Mouse (Mus musculus) right cerebral cortex, adult 2 months (tissue): ENCODE measurements around the gene Klhdc2.

Experiments
- DNase-seq, 2 experiments: peaks; one replicate each; pipeline ENCODE4 v3.0.0; 2021 to 2022; ENCODE audit warnings: low spot score in 2 of 2

Gene Klhdc2

DNA sequence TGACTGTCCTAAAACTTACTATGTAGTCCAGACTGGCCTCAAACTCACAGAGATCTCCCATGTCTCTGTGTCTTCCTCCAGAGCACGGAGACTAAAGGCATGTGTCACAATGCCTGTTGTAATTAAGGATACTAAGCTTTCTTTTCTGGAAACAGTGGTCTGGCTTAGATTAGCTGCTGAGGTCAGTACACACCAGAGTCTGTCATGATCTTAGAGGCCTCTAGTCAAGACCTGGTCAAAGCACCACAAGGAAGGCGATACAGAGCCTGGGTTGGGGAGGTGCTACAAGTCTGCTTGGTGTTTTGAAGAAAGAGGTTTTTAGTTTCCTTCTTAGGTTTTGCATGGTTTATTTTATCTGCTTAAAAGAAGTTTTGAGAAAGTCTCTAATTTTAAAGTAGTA lies 3.9 kb downstream of the Klhdc2 start:
- DNase-seq = no peak

DNA sequence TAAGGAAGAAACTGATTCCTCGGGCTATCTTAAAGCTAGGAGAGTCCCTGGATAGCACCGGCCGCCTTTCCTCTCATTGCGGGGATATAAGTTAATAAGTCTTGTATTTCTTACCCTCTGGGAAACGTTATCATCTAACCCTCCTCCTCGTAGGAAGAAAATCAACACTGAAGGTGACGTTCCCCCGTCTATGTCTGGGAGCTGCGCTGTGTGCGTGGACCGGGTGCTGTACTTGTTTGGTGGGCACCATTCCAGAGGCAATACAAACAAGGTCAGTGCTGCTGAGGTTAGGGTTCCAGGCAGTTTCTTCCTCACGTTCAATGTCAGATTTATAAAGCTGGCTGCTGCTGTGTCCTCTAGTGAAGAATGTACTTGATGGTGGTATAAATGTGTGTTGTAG lies 5.7 kb downstream of the Klhdc2 start:
- DNase-seq = no peak

DNA sequence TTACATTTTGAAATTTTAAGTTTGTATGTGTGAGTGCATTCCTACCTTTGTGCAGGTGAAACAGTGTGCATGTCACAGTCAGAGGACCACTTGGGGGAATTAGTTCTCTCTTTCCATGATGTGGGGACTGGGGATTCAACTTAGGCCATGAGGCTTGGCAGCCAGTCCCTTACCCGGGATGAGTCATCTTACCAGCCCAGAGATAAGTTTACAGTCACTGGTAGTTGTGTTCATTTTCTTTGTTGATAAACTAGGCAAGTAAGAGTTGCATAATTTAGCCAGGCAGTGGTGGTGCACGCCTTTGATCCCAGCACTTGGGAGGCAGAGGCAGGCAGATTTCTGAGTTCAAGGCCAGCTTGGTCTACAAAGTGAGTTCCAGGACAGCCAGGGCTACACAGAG lies 7.6 kb downstream of the Klhdc2 start:
- DNase-seq = no peak

DNA sequence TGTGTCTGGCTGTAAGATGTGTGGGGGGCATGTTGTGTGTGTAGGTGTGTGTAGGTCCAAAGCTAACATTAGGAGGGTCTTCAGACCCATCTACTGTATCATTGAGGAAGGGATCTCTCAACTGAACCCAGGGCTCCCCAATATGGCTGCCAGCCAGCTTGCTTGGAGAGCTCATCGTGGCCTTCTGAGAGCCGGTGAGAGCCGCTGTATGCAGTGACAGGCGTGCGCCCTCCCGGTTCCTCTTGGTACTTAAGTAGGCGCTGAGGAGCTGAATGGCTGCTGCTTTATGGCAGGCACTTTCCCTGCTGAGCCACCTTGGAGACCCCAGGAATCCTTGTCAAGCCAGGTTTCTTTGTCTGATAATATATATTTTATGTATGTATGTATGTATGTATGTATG lies 9.9 kb downstream of the Klhdc2 start:
- DNase-seq = no peak

DNA sequence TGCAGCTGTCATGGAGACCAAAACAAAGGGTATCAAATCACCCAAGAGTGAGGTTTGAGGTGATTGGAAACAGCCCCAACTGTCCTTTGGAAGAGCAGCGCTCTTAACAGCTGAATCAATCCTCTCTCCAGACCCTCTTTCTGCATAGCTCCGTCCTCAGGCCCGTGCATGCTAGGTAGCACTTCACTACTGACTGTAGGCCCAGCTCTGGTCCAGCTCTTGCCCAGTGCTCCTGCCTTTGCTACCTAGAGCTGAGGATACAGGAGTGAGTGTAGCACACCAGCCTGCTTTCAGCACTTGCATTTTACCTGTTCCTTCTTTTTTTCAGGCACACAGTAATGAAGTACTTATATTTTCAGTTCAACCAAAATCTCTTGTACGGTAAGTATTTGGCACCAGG lies 13.2 kb downstream of the Klhdc2 start:
- DNase-seq = no peak

DNA sequence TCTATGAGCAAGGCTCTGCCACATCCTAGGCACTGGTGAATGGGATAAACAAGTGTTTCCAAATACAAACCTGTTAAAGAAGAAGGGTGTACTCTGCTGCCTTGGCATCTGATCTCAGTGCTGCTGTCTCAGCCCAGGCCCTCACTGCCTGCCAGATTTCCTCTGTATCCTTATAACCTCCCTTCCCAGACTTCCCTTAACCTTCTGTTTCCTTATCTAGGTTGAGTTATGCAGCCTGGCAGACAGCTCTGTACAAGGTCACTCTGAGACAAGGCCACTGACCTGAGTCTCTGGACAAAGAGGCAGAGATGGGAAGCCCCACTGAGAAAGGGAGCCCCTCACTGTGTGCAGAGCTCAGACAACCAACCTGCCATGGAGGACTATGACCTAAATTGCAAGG lies 21.9 kb downstream of the Klhdc2 start:
- DNase-seq = no peak

DNA sequence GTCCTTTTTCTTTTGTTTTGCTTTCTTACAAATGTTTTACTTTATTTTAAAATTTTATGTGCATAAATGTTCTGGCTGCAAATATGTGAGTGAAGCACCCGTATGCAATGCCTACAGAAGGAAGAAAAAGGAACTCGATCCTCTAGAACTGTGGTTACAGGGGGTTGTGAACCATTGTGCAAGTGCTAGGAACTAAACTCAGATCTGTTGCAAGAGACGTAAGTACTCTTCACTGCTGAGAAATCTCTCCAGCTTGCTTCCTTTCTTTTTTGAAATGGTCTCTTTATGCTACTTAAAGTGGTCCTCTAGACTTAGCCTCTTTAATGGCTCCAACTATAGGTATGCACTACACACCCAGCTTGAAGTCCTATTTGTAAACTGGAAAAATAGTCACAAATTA lies 34.7 kb downstream of the Klhdc2 start:
- DNase-seq = no peak

DNA sequence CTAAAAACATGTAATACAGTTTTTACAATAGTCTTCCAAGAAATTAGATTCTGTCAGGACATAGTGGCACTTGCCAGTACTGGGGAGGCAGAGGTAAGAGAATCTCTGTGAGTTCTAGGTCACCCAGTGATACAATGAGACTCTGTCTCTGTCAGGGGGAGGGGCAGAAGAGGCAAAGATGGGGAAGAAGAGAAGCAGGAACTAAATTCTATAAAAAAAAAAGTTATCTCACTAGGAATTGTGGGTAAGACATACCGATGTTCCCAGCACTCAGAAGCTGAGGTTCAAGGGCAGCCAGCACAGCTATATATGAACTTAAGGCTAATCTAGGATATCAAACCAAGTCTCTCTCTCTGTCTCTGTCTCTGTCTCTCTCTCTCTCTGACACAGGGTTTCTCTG lies 35.7 kb downstream of the Klhdc2 start:
- no peak for DNase-seq

DNA sequence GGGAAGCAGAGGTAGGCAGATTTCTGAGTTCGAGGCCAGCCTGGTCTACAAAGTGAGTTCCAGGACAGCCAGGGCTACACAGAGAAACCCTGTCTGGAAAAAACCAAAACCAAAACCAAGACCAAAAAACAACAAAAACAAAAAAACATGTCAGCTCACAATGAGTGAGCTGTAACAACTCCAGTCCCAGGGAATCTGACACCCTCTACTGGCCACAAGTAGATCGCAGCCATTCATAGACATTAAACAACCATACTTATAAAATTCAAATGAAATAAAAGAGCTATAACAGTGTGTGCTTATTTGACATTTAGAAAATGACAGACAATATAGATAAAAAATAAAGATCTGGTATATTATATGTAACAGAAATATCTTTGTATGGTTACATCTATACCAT lies 37.1 kb downstream of the Klhdc2 start:
- DNase-seq = peak in 1 of 2 experiments; percentile 35

DNA sequence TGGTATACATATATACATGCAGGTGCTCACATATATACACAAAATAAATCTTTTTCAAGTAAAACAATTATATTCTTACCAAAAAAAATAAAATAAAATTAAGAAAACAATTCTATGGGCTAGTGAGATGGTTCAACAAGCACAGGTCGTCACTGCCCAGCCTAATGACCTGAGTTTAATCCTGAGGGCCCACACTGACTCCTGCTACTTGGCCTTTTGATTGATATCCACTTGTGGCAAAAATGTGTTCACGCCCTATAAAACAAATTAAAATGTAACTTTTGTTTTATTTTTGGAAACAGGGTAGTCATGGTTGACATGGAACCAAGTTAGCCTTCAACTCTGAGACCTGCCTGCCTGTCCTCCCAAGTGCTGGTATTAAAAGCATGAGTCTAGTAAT lies 53.4 kb downstream of the Klhdc2 start:
- no peak for DNase-seq

DNA sequence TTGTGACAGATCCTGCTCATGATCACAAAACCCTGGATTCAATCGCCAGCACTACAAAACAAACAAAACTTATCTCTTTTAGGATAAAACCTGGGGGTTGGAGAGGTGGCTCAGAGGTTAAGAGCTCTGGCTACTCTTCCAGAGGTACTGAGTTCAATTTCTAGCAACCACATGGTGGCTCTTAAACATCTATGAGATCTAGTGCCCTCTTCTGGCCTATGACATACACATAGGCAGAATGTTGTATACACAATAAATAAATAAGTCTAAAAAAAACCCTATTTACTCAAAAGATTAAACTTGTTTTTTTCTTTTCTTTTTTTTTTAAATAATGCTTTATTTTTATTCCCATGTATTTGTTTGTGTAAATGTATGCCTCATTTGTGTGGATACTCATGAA lies 55.2 kb downstream of the Klhdc2 start:
- no peak for DNase-seq

DNA sequence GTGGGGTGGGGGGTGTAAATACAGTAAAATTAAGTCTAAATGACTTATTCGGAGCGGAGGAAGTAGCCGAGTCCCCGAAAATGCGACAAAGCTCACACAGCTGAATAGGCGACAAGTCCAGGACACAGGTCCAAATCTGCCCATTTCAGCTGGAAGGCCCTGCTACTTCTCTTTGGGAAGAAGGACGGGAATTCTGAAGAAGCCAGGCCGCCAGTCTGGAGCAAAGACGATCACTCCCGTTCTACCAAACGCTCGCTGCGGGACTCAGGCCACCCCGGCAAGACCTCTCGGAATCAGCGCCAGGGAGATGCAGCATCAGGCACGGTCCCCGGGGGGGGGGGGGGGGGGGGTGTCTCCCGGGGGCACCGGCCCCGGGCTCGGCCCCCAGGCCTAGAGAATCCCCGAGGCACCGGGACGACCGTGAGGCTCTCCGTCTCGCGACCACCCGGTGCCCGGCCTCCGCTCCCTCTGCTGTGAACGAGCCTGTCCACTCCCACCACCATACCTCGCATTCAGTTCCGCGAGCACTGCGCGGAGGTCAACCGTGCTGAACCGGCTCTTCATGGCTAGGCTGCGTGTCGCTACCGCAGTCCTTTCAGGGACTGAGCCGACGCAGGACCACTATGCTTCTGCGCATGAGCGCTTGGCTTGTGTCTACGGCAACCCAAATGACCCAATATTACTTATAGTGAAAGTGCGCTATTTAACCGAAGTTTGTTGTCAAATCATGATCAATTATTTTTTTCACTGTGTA lies 60.2 kb downstream of the Klhdc2 start, which contains the start of gene Nemf:
Gene Nemf (minus strand): TSS at position 620 of the 754 bp plus-strand sequence.
- peak; percentile 90 to 91 for DNase-seq

DNA sequence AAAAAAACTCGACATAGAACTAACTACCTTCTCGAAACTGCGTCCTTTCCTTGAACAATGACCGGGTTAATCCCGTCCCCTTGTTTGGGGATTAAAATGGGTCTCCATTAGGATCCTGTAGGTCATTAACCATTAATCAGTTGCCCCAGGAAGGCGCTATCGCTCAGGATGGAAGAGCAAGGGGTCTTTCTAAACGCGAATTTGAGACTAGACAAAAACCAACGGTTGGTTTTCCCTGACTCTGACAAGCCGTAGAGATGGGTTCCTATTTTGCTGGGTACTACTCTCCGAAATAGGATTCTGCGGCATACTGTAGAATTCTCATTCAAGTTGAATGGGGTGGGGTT lies 60.8 kb downstream of the Klhdc2 start:
- no peak for DNase-seq
